Mouse (Mus musculus) small intestine, adult 2 months (tissue): ENCODE data around the gene Snx19. TPM values are rescaled to one million over a fixed set of nuclear protein-coding genes. Genes with fewer than 3 reads are reported as not detected.

Experiments used
- H3K27ac ChIP-seq: fragments of 200-500 bp; 2 replicates; pipeline ENCODE4 v1.5.1; 2012; ENCODE audit warnings: low read depth, low read length, control low read depth, inconsistent platforms; ENCODE audit not compliant: insufficient read depth
- H3K27me3 ChIP-seq: fragments of 200-500 bp; 2 replicates; pipeline ENCODE4 v1.6.1; 2012; ENCODE audit warnings: mild to moderate bottlenecking, moderate library complexity, low read length, inconsistent platforms; ENCODE audit not compliant: control insufficient read depth, insufficient read depth
- H3K36me3 ChIP-seq: fragments of 200-500 bp; 2 replicates; pipeline ENCODE4 v1.6.1; 2012; ENCODE audit warnings: mild to moderate bottlenecking, low read length, control low read depth, inconsistent platforms; ENCODE audit not compliant: control insufficient read depth, insufficient read depth
- H3K4me1 ChIP-seq: fragments of 200-500 bp; 2 replicates; pipeline ENCODE4 v1.6.1; 2012; ENCODE audit warnings: low read length, inconsistent platforms, mixed read lengths; ENCODE audit not compliant: control insufficient read depth, insufficient read depth, insufficient read length
- H3K4me3 ChIP-seq: fragments of 200-500 bp; 2 replicates; pipeline ENCODE4 v1.5.1; 2012; ENCODE audit warnings: low read depth, mild to moderate bottlenecking, control low read depth, inconsistent platforms, low read length, moderate library complexity
- CTCF ChIP-seq: fragments of 200-500 bp; IDR thresholded peaks from 2 replicates; pipeline ENCODE4 v1.5.1; 2012; ENCODE audit warnings: low read depth, mild to moderate bottlenecking, control low read depth, inconsistent platforms, low read length, moderate library complexity, mixed read lengths; ENCODE audit not compliant: insufficient replicate concordance, insufficient read length; ENCODE audit errors: extremely low read depth
- POLR2A ChIP-seq: fragments of 200-500 bp; IDR thresholded peaks from 2 replicates; pipeline ENCODE4 v1.6.1; 2012; ENCODE audit warnings: low read depth, mild to moderate bottlenecking, control low read depth, inconsistent platforms, low read length, moderate library complexity
- WGBS: fragments of 180-500 bp; shearing (Covaris S2); methylation state at CpG from one replicate; pipeline ENCODE4 v1.1.7; 2018; 5-methylcytosine and 5-hydroxymethylcytosine counted together
- polyA plus RNA-seq: library from polyadenylated mRNA; depleted of rRNA; stranded (reverse); fragments of >200 nt; gene quantifications from 2 replicates; pipeline ENCODE4 v1.2.3, GENCODE M21; 2012

Gene Snx19
- polyA plus RNA-seq, 1 experiment: 7.3 TPM

DNA sequence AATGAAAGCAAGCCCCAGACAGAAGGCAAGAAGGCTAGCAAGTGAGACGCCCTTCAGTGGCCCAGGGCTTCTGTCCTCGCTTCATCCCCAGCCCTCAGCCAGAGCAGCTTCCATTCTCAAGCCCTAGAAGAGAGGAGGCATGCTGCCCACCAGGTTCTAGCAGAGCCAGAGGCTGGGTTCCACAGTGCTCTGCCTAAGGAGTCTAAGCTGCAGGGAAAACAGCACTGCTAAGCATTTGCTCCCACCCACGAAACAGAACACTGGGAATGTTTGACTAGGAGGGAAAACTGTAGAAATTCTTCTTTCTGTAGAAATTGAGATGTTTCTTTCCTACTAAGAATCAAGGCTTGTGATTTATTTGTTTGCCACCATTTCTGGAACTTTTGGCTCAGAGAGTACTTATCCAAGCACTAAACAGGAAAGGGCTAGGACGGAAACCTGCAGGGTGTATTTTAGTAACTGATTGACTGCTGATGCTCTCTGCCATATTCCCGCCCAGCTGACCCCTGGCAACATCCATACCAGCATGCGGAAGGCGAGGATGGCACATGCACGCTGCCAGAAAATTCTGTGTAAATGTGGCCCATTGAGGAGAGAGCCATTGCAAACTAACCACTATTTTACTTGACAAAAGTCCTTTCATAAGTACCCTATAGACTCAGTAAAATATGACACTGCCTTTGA lies 9.1 kb downstream of the Snx19 start:
- TF ChIP-seq CTCF (no peak), POLR2A (no peak)
- 91% methylated on average over 8 of the region's 8 CpGs for WGBS
- H3K4me1 ChIP-seq: no peaks in the 10 kb centered on the region
- H3K36me3 ChIP-seq: peaks cover 64% of the 10 kb centered on the region
- no peak overlapping the region for H3K4me3 ChIP-seq
- no peaks in the 10 kb centered on the region for H3K27me3 ChIP-seq
- no peak overlapping the region for H3K27ac ChIP-seq

DNA sequence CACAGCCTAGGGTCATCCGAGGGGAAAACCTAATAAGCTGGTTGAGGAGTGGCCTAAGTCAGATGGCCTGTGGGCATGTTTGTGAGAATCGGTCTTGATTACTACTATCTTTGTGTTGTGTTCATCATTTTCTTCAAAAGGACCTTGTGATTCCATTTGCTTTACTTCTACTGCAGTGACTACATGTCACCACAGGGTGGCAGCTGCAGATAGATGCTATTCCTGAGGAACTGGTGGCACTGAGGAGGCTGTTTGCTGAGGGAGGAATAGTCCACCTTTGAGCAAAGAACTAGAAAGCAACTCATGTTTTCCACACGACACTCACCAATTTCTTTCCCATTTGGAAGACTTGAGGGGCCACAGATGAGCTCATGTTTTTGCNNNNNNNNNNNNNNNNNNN lies 11.6 kb downstream of the Snx19 start:
- WGBS: 70% methylated on average over 3 of the region's 3 CpGs

DNA sequence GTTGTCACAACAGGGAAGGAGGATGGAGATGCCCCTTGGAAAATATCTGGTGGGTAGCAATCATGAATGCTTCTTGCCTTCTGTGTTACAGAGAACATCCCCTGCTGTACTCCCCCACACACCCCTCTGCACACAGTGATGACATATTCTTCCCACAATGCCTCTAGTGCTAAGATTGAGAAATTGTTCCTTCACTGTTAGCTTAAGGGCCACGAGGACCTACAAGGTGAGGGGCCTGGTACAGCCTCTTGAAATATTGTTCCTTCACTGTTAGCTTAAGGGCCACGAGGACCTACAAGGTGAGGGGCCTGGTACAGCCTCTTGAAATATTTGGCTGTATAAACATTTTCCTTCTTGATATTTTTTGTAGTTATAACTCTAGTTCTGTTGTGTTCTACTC lies 14.9 kb downstream of the Snx19 start:
- H3K27ac ChIP-seq: no peak overlapping the region
- WGBS: 81% methylated on average over 2 of the region's 2 CpGs
- TF ChIP-seq POLR2A: no peak
- no peak for TF ChIP-seq CTCF
- H3K4me1 ChIP-seq: no peaks in the 10 kb centered on the region
- peaks cover 63% of the 10 kb centered on the region for H3K36me3 ChIP-seq
- H3K27me3 ChIP-seq: no peaks in the 10 kb centered on the region
- no peak overlapping the region for H3K4me3 ChIP-seq

More for the DNA sequence above, 11.6 kb downstream of the Snx19 start:
- Histone ChIP-seq H3K36me3 (peaks cover 72% of the 10 kb centered on the region), H3K27me3 (no peaks in the 10 kb centered on the region), H3K4me3 (no peak overlapping the region), H3K4me1 (no peaks in the 10 kb centered on the region), H3K27ac (no peak overlapping the region)
- TF ChIP-seq POLR2A: no peak
- peak; percentile 44; the same call in 1 of the 2 replicates for TF ChIP-seq CTCF

DNA sequence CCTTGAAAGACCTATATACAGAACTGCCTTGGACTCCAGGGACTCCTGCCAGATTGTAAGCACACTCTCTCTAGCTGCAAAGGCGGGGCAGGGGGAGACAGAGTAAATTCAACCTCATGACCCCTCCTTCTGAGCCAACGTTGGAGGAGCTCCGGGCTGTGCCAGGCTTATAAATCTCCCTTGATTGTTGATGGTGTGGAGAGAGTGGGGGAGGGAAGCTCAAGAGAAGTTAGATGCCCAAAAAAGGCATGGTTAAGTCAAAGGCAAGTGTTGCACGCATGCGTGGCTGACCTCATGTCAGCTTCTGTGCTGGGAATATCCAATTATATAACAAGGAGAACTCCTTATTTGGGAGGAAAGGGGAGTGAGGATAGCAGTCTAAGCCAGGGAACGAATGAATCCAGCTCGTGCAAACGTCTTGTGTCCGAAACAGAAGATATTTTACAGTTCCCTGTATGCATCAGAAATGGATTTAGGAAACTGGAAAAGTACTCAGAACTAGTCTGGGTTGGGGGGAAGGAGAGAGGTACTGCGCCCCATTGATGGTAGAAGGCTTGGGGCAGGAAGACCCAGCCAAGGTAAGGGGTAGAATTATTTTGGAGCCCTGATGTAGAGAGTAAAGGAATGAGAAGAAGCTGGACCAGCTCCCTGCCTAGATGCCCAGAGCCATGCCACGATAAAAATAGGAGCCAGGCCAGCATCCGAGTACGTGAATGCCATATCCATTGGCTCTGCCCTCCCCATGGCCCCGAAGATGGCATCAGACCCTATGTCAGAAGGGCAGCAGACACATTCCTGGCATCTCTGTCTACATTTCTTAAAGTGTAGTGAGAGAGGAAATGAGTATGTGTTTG lies 18.6 kb downstream of the Snx19 start:
- H3K27me3 ChIP-seq: no peaks in the 10 kb centered on the region
- TF ChIP-seq POLR2A: no peak
- TF ChIP-seq CTCF: no peak
- 69% methylated on average over 14 of the region's 14 CpGs for WGBS
- no peaks in the 10 kb centered on the region for H3K4me1 ChIP-seq
- peak overlapping the region; percentile 61 for H3K27ac ChIP-seq
- peaks cover 45% of the 10 kb centered on the region for H3K36me3 ChIP-seq
- no peak overlapping the region for H3K4me3 ChIP-seq

DNA sequence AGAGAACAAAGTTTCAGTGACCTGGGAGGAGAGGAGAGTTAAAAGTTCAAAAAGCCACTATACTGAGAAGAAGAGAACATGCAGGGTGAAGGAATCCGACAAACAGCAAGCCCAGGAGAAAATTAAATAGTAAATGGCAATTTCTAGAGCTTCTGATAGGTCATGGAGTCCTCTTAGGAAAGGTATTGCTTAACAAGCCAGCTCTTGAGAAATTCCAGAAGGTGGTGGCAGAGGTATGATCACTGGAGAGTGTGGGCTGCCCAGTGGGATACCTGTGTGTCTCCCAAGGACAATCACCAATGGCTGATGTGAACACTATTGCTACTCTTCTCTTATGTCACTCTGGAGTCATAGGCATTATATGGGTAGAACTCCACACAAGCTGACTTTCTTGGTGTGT lies 19.2 kb downstream of the Snx19 start:
- H3K36me3 ChIP-seq: peaks cover 41% of the 10 kb centered on the region
- peak overlapping the region; percentile 61; the same call in 1 of the 2 replicates for H3K27ac ChIP-seq
- no peak overlapping the region for H3K4me3 ChIP-seq
- 86% methylated on average over 1 of the region's 1 CpGs for WGBS
- no peaks in the 10 kb centered on the region for H3K27me3 ChIP-seq
- no peak for TF ChIP-seq CTCF
- TF ChIP-seq POLR2A: no peak
- no peaks in the 10 kb centered on the region for H3K4me1 ChIP-seq

DNA sequence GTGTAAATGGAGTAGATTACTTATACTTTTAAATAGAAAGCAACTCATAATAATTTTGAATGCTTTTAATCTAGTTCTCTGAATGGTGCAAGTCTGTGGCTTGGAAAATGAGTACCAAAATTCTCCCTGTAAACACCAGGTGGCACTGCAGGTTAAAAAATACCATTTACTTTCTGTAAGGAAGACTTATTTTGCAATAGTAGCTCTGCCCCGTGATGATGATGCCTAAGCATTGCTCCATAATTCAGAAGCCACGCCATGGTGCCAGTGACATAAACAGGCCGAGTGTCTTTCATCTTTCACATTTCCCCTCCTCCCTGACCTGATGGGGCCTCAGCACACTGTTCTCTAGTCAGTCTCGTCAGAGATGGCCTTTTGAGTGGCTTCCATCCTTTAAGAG lies 21.6 kb downstream of the Snx19 start:
- 53% methylated on average over 4 of the region's 4 CpGs for WGBS
- Histone ChIP-seq H3K4me3 (no peak overlapping the region), H3K36me3 (peaks cover 36% of the 10 kb centered on the region), H3K27me3 (no peaks in the 10 kb centered on the region), H3K27ac (no peak overlapping the region), H3K4me1 (no peaks in the 10 kb centered on the region)
- TF ChIP-seq CTCF (0 out of 2 replicates have a peak, but pooled peaks have one; percentile 13), POLR2A (no peak)

DNA sequence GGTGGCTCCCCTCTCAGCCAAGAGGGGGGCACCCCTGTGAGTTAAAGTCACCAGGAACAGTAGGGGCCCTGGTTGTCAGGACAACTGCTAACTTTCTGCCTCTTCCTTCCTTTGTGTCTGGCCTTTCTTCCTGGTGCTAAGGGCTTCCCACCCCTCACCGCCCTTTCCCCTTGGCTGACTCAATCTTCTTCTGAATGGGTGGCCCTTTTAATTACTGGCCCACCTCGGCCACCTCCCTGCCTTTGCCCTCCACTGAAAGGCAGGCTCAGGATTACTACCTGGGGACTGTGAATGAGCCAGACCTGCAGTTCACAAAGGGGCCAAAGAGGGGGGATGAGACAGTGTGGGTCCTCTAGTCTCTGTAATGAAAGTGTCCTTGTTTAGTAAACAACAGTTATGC lies 23.0 kb downstream of the Snx19 start:
- H3K27ac ChIP-seq: no peak overlapping the region
- no peak overlapping the region for H3K4me3 ChIP-seq
- H3K4me1 ChIP-seq: no peaks in the 10 kb centered on the region
- TF ChIP-seq POLR2A: no peak
- TF ChIP-seq CTCF: no peak
- H3K27me3 ChIP-seq: no peaks in the 10 kb centered on the region
- peaks cover 30% of the 10 kb centered on the region for H3K36me3 ChIP-seq
- WGBS: 74% methylated on average over 2 of the region's 2 CpGs
